Mouse (Mus musculus) naive thymus-derived CD4-positive, alpha-beta T cell, adult 5 months (primary cell): ENCODE data around the gene Wasf1. TPM values are rescaled to one million over a fixed set of nuclear protein-coding genes. Genes with fewer than 3 reads are reported as not detected.

ENCODE experiments used
- polyA plus RNA-seq: library from polyadenylated mRNA; unstranded; fragments of 100-300 nt; shearing (Covaris generic); gene quantifications from one replicate; pipeline ENCODE4 v1.2.1, GENCODE M21; 2017

Gene Wasf1
- not detected for polyA plus RNA-seq

GRCm38 (mm10) chr10:40882831-40883643 lies at the start of gene Wasf1, which contains the start of gene Cdc40:
TSS of gene Wasf1 (plus strand) at chr10:40883475.
TSS of gene Cdc40 (minus strand) at chr10:40883311.

Other genes with a start within 250 kb of the Wasf1 start
- gene Mettl24, start 200.2 kb upstream of the Wasf1 start, polyA plus RNA-seq, result not detected
- 71.3 TPM for gene Cdc40, start 164 bp upstream of the Wasf1 start, polyA plus RNA-seq
- gene Gpr6, start 188.8 kb downstream of the Wasf1 start, polyA plus RNA-seq, result not detected